14 mouse cellular contexts compared by ENCODE assay signal in the genomic region with DNA sequence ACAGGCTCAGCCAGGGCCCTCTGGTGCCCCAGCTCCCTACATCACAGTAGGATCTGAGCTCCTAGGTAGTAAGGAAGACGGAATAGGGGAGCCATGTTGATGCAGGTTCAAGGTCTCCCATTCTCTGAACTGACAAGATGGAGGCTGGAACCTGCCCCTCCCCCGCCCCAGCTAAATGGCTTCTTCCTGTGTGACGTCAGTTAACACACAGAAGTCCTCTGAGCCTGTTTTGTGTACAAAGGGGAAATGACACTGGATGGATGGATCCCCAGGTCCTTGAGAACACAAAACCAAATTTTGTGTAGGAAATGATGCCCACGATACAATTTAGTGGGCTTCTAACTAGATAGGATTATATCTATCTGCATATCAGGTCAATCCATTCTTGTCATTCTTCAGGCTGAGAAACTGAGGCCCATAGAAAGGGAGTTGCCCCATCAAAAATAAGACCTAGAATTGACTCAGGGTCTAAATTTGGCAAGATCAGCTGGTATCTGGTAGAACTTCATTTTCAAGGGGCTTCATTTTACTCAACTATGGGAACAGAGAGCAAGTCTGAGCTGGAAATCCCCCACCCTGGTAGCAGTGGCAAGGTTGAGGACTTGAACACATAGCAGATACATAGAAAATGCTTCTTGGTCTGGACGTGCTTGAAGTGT. TPM values are rescaled to one million over a fixed set of nuclear protein-coding genes. Genes with fewer than 3 reads are reported as not detected.
"Had no signal": no experiment of that assay in that cellular context is flagged by ENCODE, and none has a peak within 500 bp of the region (broad histone marks: within the 10 kb centered on the region; RNA-seq: fewer than 3 reads in every experiment).

No protein-coding gene starts in this region.

- DNase-seq: kidney, adult 18-20 months; kidney, postnatal 10 days; layer of hippocampus, postnatal 36 days; liver, embryonic 13.5 days; liver, postnatal 0 days; lung, postnatal 14 days; thymus, adult 2 months; thymus, postnatal 36 days had no signal

- H3K36me3 ChIP-seq: intestine, embryonic 15.5 days; limb, embryonic 15.5 days; liver, embryonic 13.5 days; lung, embryonic 15.5 days; midbrain, embryonic 12.5 days; stomach, embryonic 15.5 days had no signal

- H3K27ac ChIP-seq: intestine, embryonic 15.5 days; limb, embryonic 15.5 days; liver, embryonic 13.5 days; lung, embryonic 15.5 days; midbrain, embryonic 12.5 days; stomach, embryonic 15.5 days had no signal

- H3K4me3 ChIP-seq: intestine, embryonic 15.5 days; limb, embryonic 15.5 days; liver, embryonic 13.5 days; lung, embryonic 15.5 days; midbrain, embryonic 12.5 days; stomach, embryonic 15.5 days had no signal

RNA-seq across cellular contexts. Expression of gene Rasgrf1, which starts 2.3 kb away (rescaled TPM):
- total RNA-seq: megakaryocyte-erythroid progenitor cell, adult 5-6 weeks had no signal
